Mouse (Mus musculus) olfactory bulb, adult 2 months (tissue): Measurements from ENCODE around the gene Hectd1. TPM values are rescaled to one million over a fixed set of nuclear protein-coding genes. Genes with fewer than 3 reads are reported as not detected.

Source experiments
- H3K27ac ChIP-seq: fragments of 200-500 bp; 2 replicates; pipeline ENCODE4 v1.5.1; 2012; ENCODE audit warnings: low read depth, low read length; ENCODE audit not compliant: insufficient read depth
- H3K4me1 ChIP-seq: fragments of 200-500 bp; 2 replicates; pipeline ENCODE4 v1.6.1; 2012; ENCODE audit warnings: low read length; ENCODE audit not compliant: control insufficient read depth, insufficient read depth
- H3K4me3 ChIP-seq: fragments of 200-500 bp; 2 replicates; pipeline ENCODE4 v1.5.1; 2012; ENCODE audit warnings: mild to moderate bottlenecking, low read depth, low read length, moderate library complexity; ENCODE audit not compliant: insufficient read depth
- CTCF ChIP-seq: fragments of 200-500 bp; IDR thresholded peaks from 2 replicates; pipeline ENCODE4 v1.5.1; 2012; ENCODE audit warnings: low read depth, mild to moderate bottlenecking, low read length, moderate library complexity; ENCODE audit not compliant: insufficient read depth
- POLR2A ChIP-seq: fragments of 200-500 bp; IDR thresholded peaks from 2 replicates; pipeline ENCODE4 v1.6.1; 2012; ENCODE audit warnings: mild to moderate bottlenecking, low read depth, low read length, moderate library complexity; ENCODE audit not compliant: insufficient read depth
- WGBS: fragments of 180-500 bp; shearing (Covaris S2); methylation state at CpG from one replicate; pipeline ENCODE4 v1.1.7; 2018; 5-methylcytosine and 5-hydroxymethylcytosine counted together
- polyA plus RNA-seq: library from polyadenylated mRNA; stranded (reverse); fragments of >200 nt; gene quantifications from 2 replicates; pipeline ENCODE4 v1.2.4, GENCODE M21; 2012; ENCODE audit warnings: low replicate concordance; ENCODE audit not compliant: missing spikeins, insufficient read depth, insufficient read length

Gene Hectd1
- polyA plus RNA-seq, 1 experiment, result not detected

DNA sequence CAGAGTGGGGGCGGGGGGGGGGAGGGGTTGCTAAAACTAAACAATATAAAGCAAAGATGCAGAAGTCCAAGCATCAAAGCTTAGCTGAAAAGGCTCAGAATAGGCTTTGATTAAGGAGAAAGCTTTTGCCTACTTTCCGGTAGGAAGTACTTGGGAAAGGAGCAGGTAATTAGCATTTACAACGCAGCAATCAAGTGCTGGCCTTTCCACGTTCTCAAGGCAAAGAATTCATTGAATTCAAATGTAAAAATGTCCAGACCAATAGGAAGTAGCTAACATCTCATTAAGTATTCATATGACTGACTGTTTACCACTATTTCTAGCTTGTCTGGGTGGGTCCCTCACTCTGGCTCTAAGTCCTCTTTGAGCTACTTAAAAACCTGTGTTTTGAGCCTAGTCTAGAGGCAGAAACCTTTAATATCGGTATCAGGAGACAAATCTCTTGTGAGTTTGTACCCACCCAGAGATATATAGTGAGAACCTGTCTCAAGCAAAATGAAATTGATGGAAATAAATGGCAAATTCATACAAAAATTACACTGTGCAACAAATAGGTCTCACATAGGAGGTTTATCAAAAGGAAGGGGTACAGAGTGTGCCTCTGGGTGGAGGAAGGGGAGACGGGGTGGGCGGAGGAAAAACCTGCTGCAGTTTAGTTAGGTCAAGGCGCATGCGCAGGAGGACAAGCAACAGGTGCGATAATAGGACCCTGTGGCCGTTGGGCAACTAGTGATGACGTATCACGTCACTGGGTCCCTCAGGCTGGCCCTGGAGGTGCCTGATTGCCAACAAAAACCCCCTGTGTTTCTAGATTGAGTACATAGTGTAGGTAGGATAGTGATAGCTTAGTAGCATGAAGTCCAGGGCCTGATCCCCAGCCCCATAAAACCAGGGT is 29.0 kb upstream of the Hectd1 start:
- H3K4me1 ChIP-seq, result no peaks in the 10 kb centered on the region
- TF ChIP-seq CTCF (no peak), POLR2A (no peak)
- no peak overlapping the region for H3K4me3 ChIP-seq
- WGBS, result 66% methylated on average over 13 of the region's 13 CpGs
- no peak overlapping the region for H3K27ac ChIP-seq

DNA sequence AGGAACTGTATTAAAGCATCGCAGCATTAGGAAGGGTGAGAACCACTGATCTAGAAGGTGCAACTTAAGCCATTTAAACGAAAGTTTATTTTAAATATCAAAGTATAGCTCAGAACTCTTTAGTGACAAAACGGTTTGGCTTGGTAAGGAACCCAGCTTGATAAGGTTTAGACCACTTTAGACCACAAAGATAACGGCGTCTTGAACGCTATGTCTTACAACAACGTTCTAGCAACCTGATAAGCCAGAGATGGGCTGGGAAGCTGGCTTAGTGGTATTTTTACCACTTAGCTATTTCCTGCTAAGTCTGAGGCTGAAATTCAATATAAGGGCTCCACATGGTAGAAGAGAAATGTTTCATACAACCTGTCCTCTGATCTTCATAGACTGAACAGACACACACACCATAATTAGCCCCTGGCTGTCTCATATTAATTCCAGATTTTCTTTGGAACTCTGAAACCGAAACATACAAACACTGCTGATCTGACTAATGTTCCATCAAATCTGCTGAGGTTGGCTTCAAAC is 27.5 kb upstream of the Hectd1 start:
- no peaks in the 10 kb centered on the region for H3K4me1 ChIP-seq
- 93% methylated on average over 8 of the region's 8 CpGs for WGBS
- H3K27ac ChIP-seq, result no peak overlapping the region
- H3K4me3 ChIP-seq, result no peak overlapping the region
- TF ChIP-seq POLR2A, result no peak
- no peak for TF ChIP-seq CTCF

DNA sequence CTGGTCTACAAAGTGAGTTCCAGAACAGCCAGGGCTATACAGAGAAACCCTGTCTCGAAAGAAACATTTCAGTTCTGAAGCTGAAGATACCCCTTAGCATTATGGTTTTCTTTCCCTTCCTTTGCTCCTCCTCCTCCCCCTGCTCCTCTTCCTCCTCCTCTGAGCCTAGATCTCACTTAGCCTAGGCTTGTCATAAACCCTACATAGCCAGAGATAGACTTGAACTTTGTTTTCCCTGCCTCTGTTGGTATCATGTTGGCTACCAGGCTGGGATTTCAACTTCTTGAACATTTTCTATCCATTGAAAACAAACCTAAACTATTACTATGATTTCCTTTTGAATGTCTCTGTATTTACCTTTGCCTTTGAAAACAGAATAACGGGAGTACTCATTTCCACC is 26.5 kb upstream of the Hectd1 start:
- Histone ChIP-seq H3K4me3 (no peak overlapping the region), H3K27ac (no peak overlapping the region), H3K4me1 (no peaks in the 10 kb centered on the region)
- TF ChIP-seq POLR2A, result no peak
- TF ChIP-seq CTCF, result no peak
- WGBS, result 85% methylated on average over 2 of the region's 2 CpGs

DNA sequence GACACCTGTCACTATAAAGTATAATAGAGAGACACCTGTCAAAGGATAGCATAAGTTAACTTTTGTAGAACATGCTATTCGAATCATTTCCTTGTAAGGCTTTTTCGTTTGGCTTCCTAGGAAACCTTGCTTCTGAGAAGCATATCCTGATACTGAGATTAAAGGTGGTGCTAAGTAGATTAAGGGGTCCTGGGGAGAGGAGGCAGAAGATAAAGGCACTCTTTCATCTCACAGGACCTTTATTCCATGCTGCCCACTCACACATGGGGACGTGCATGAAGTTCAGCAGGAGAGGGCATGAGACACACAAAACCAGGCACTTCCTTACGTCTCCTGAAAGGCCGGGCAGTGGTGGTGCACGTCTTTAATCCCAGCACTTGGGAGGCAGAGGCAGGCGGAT is 26.1 kb upstream of the Hectd1 start:
- TF ChIP-seq POLR2A (no peak), CTCF (no peak)

DNA sequence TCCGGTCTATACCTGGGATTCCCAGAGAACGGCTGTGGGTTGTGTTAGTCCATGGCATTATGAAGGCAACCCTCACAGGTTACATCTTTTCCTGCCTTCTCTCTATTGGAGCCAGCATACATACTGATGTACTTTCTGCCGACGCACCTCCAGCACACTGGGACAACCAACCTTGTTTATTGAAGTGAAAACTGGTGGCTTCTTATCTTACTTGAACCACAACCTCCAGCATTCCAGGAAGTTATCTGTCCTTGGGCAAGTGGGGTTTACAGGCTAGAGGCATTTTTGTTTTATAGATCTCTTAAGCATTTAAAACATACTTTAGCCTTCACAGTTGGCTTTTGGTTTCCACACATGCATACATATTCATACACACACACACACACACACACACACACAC is 22.3 kb upstream of the Hectd1 start:
- no peak overlapping the region for H3K27ac ChIP-seq
- H3K4me1 ChIP-seq, result no peaks in the 10 kb centered on the region
- 91% methylated on average over 4 of the region's 4 CpGs for WGBS
- no peak overlapping the region for H3K4me3 ChIP-seq
- TF ChIP-seq POLR2A (no peak), CTCF (no peak)

More for the DNA sequence above, 26.1 kb upstream of the Hectd1 start:
- 81% methylated on average over 7 of the region's 7 CpGs for WGBS
- H3K27ac ChIP-seq, result no peak overlapping the region
- H3K4me1 ChIP-seq, result no peaks in the 10 kb centered on the region
- H3K4me3 ChIP-seq, result no peak overlapping the region

DNA sequence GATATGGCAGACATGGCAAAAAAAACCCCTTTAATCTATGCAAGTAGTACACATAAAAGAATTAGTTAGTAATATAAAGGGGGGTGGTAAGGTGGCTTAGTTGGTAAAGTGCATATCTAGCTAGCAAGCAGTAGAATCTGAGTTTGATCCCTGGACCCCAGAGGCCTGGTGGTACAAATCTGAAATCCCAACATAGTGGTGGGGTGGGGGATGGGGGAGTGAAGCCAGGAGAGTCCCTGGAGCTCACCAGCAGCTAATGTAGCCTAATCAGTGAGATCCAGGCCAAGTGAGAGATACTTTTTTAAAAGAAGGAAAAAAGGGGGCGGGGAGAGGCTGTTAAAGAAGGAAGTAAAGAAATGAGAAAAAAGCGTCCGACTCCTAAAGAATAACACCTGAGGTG is 21.8 kb upstream of the Hectd1 start:
- TF ChIP-seq POLR2A (no peak), CTCF (no peak)
- H3K4me1 ChIP-seq, result no peaks in the 10 kb centered on the region
- 89% methylated on average over 3 of the region's 3 CpGs for WGBS
- no peak overlapping the region for H3K4me3 ChIP-seq
- H3K27ac ChIP-seq, result no peak overlapping the region

DNA sequence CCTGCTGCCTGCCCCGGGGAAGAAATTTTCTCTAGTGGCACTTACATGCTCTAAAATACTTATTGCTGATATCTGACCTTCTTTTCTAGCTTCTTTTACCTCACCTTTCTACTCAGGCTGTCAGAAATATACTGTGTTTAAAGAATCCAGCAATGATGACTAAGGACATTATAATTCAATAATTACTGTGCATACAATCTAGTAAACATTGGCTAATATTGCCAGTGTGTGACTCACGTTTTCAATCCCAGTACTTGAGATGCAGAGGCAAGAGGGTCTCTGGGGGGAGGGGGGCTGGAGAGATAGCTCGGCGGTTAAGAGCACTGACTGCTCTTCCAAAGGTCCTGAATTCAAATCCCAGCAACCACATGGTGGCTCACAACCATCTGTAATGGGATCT is 21.0 kb upstream of the Hectd1 start:
- WGBS, result 90% methylated on average over 4 of the region's 4 CpGs
- Histone ChIP-seq H3K27ac (no peak overlapping the region), H3K4me3 (no peak overlapping the region), H3K4me1 (no peaks in the 10 kb centered on the region)
- no peak for TF ChIP-seq POLR2A
- no peak for TF ChIP-seq CTCF

DNA sequence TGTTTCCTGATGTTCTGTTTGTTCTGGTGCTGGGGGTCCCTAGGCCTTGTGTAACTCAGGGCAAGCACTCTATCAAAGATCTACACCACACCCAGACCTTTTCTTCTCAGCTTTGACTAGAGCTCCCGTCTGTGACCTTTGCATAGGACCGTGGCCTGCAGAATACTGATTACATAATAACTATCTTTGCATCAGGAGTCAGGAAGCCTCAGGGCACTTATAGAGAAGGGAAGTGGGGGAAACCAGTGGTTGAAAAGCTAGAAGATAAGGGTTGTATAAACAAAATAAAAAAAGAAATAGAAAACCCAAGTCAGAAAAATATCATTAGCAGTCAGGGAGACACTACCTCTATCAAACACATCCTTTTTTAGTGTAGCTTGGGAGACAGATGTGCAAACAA is 20.6 kb upstream of the Hectd1 start:
- H3K4me3 ChIP-seq, result no peak overlapping the region
- no peaks in the 10 kb centered on the region for H3K4me1 ChIP-seq
- TF ChIP-seq POLR2A, result no peak
- no peak for TF ChIP-seq CTCF
- no peak overlapping the region for H3K27ac ChIP-seq
- WGBS, result 92% methylated on average over 2 of the region's 2 CpGs

DNA sequence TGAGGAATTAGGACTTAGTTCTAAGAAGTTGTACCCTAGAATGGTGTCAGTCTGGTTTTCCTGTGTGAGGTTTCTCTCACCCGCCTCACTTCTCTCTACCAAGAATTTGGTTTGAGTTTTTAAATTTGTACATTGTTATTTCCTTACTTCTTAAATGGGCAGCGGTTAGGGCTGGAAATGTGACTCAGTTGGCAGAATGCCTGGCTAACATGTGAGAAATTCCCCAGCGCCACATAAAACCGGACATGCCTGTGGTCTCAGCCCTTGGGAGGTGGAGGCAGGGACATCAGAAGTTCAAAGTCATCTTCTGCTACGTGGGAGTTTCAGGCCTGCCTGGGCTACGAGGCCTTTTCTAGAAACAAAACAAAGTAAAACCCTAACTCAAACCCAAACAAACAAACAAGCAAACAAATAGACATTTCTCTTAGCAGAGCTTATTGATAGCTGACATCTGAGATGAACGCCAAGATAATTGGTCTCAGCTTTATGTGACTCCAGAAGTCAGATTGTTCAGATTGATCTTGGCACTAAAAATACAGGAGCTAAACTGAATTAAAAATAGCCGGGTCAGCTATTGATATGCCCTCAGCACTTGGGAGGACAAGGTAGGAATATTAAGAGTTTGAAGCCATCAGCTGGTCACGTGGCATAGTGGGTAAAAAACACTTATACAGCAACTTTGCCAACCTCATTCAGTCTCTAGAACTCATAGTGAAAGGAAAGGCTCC is 18.8 kb upstream of the Hectd1 start:
- no peak overlapping the region for H3K4me3 ChIP-seq
- no peaks in the 10 kb centered on the region for H3K4me1 ChIP-seq
- H3K27ac ChIP-seq, result no peak overlapping the region
- WGBS, result 80% methylated on average over 9 of the region's 9 CpGs
- TF ChIP-seq POLR2A (no peak), CTCF (no peak)
